Mouse (Mus musculus): ENCODE data around the gene Tshz2.

The Tshz2 gene

GRCm38 (mm10) chr2:169869468-169869867 lies 236.7 kb downstream of the Tshz2 start:
- no peak for DNase-seq (ENCODE audit: low read depth, low spot score)

- no peak for DNase-seq (ENCODE audit: low read depth, low spot score)
These were observed 237.7 kb downstream of the Tshz2 start for GRCm38 (mm10) chr2:169870503-169870902.

- DNase-seq (ENCODE audit: low read depth, low spot score): no peak
These were observed 238.7 kb downstream of the Tshz2 start for GRCm38 (mm10) chr2:169871436-169872060.

GRCm38 (mm10) chr2:169873442-169873841 lies 240.6 kb downstream of the Tshz2 start:
- DNase-seq (ENCODE audit: low read depth, low spot score): no peak

GRCm38 (mm10) chr2:169887921-169888320 lies 255.1 kb downstream of the Tshz2 start:
- DNase-seq (ENCODE audit: low read depth, low spot score): no peak

GRCm38 (mm10) chr2:169892441-169893038 lies 259.7 kb downstream of the Tshz2 start:
- DNase-seq (ENCODE audit: low read depth, low spot score): peak; percentile 53

- DNase-seq (ENCODE audit: low read depth, low spot score): no peak
These were observed 270.1 kb downstream of the Tshz2 start for GRCm38 (mm10) chr2:169902896-169903295.

GRCm38 (mm10) chr2:169906396-169906795 lies 273.6 kb downstream of the Tshz2 start:
- DNase-seq (ENCODE audit: low read depth, low spot score): peak; percentile 79

GRCm38 (mm10) chr2:169907979-169908378 lies 275.2 kb downstream of the Tshz2 start:
- no peak for DNase-seq (ENCODE audit: low read depth, low spot score)

- DNase-seq (ENCODE audit: low read depth, low spot score): no peak
These were observed 277.8 kb downstream of the Tshz2 start for GRCm38 (mm10) chr2:169910606-169911005.

- DNase-seq (ENCODE audit: low read depth, low spot score): no peak
These were observed 280.0 kb downstream of the Tshz2 start for GRCm38 (mm10) chr2:169912826-169913225.

- no peak for DNase-seq (ENCODE audit: low read depth, low spot score)
These were observed 282.1 kb downstream of the Tshz2 start for GRCm38 (mm10) chr2:169914903-169915302.

GRCm38 (mm10) chr2:169915326-169915725 lies 282.5 kb downstream of the Tshz2 start:
- DNase-seq (ENCODE audit: low read depth, low spot score): no peak

GRCm38 (mm10) chr2:169919111-169919695 lies 286.4 kb downstream of the Tshz2 start:
- DNase-seq (ENCODE audit: low read depth, low spot score): no peak

GRCm38 (mm10) chr2:169924177-169924810 lies 291.5 kb downstream of the Tshz2 start:
- peak; percentile 23 for DNase-seq (ENCODE audit: low read depth, low spot score)

- no peak for DNase-seq (ENCODE audit: low read depth, low spot score)
These were observed 292.7 kb downstream of the Tshz2 start for GRCm38 (mm10) chr2:169925466-169925865.

GRCm38 (mm10) chr2:169926016-169926415 lies 293.2 kb downstream of the Tshz2 start:
- no peak for DNase-seq (ENCODE audit: low read depth, low spot score)

GRCm38 (mm10) chr2:169927401-169927800 lies 294.6 kb downstream of the Tshz2 start:
- no peak for DNase-seq (ENCODE audit: low read depth, low spot score)

GRCm38 (mm10) chr2:169928447-169929120 lies 295.8 kb downstream of the Tshz2 start:
- DNase-seq (ENCODE audit: low read depth, low spot score): no peak

GRCm38 (mm10) chr2:169929540-169930497 lies 297.0 kb downstream of the Tshz2 start:
- peak; percentile 75 for DNase-seq (ENCODE audit: low read depth, low spot score)

- DNase-seq (ENCODE audit: low read depth, low spot score): no peak
These were observed 302.8 kb downstream of the Tshz2 start for GRCm38 (mm10) chr2:169935642-169936041.
